Mouse (Mus musculus): Measurements from ENCODE around the gene Sqstm1. TPM values are rescaled to one million over a fixed set of nuclear protein-coding genes. Genes with fewer than 3 reads are reported as not detected.

The Sqstm1 gene
- total and polyA plus RNA-seq, 2 experiments = 252 to 254 TPM

GRCm38 (mm10) chr11:50240235-50240911, 29.7 kb upstream of the Sqstm1 start:
- no peaks in the 10 kb centered on the region for H3K79me2 ChIP-seq (ENCODE audit: control insufficient read depth, insufficient read depth, low read length)
- no peak overlapping the region for H3K9ac ChIP-seq (ENCODE audit: low read depth, low read length)
- DNase-seq (ENCODE audit: extremely low read depth, low read depth, low spot score) = no peak
- no peak overlapping the region for H3K4me3 ChIP-seq (ENCODE audit: insufficient read depth, low read depth, low read length)
- WGBS = 70% methylated on average over 7 of the region's 7 CpGs
- peaks cover 8% of the 10 kb centered on the region; the same call in 1 of the 2 replicates for H3K4me1 ChIP-seq (ENCODE audit: control insufficient read depth, insufficient read depth, low read length)
- no peaks in the 10 kb centered on the region for H3K27me3 ChIP-seq (ENCODE audit: control insufficient read depth, insufficient read depth, low read length)
- H3K27ac ChIP-seq (replicated peaks; ENCODE audit: insufficient read depth, low read depth, low read length) = no peak overlapping the region
- H3K36me3 ChIP-seq (ENCODE audit: control insufficient read depth, insufficient read depth, low read length) = no peaks in the 10 kb centered on the region
- TF ChIP-seq POLR2A (IDR thresholded peaks at IDR 0.05; ENCODE audit: extremely low read depth, insufficient read depth, low read length) (no peak), CTCF (IDR thresholded peaks at IDR 0.05; ENCODE audit: low read depth, low read length) (no peak)

- peaks cover under 1% of the 10 kb centered on the region; the same call in 1 of the 2 replicates for H3K36me3 ChIP-seq (ENCODE audit: control insufficient read depth, insufficient read depth, low read length)
- DNase-seq (ENCODE audit: extremely low read depth, low read depth, low spot score) = no peak
- H3K27ac ChIP-seq (replicated peaks; ENCODE audit: insufficient read depth, low read depth, low read length) = no peak overlapping the region; the same call in 1 of the 2 replicates
- H3K4me3 ChIP-seq (ENCODE audit: insufficient read depth, low read depth, low read length) = no peak overlapping the region
- 91% methylated on average over 9 of the region's 9 CpGs for WGBS
- H3K27me3 ChIP-seq (ENCODE audit: control insufficient read depth, insufficient read depth, low read length) = no peaks in the 10 kb centered on the region
- H3K4me1 ChIP-seq (ENCODE audit: control insufficient read depth, insufficient read depth, low read length) = peaks cover 8% of the 10 kb centered on the region; the same call in 1 of the 2 replicates
- TF ChIP-seq POLR2A (IDR thresholded peaks at IDR 0.05; ENCODE audit: extremely low read depth, insufficient read depth, low read length) (no peak), CTCF (IDR thresholded peaks at IDR 0.05; ENCODE audit: low read depth, low read length) (no peak)
- H3K9ac ChIP-seq (ENCODE audit: low read depth, low read length) = no peak overlapping the region
- H3K79me2 ChIP-seq (ENCODE audit: control insufficient read depth, insufficient read depth, low read length) = no peaks in the 10 kb centered on the region
Observed at GRCm38 (mm10) chr11:50238821-50239791, 28.5 kb upstream of the Sqstm1 start.

- no peak within 1 kb of the TSS; the same call in none of the 2 replicates for H3K4me3 ChIP-seq (ENCODE audit: insufficient read depth, low read depth, low read length)
- TF ChIP-seq CTCF (IDR thresholded peaks at IDR 0.05; ENCODE audit: low read depth, low read length) (no peak), POLR2A (IDR thresholded peaks at IDR 0.05; ENCODE audit: extremely low read depth, insufficient read depth, low read length) (no peak)
- H3K27me3 ChIP-seq (ENCODE audit: control insufficient read depth, insufficient read depth, low read length) = no peaks in the 10 kb centered on the region
- no peak for DNase-seq (ENCODE audit: extremely low read depth, low read depth, low spot score)
- H3K36me3 ChIP-seq (ENCODE audit: control insufficient read depth, insufficient read depth, low read length) = peaks cover 3% of the 10 kb centered on the region; the same call in 1 of the 2 replicates
- no peak within 1 kb of the TSS for H3K9ac ChIP-seq (ENCODE audit: low read depth, low read length)
- H3K27ac ChIP-seq (replicated peaks; ENCODE audit: insufficient read depth, low read depth, low read length) = no peak within 1 kb of the TSS; the same call in 1 of the 2 replicates
- peaks cover 8% of the 10 kb centered on the region; the same call in 1 of the 2 replicates for H3K4me1 ChIP-seq (ENCODE audit: control insufficient read depth, insufficient read depth, low read length)
- WGBS = 79% methylated on average over 10 of the region's 10 CpGs
- H3K79me2 ChIP-seq (ENCODE audit: control insufficient read depth, insufficient read depth, low read length) = no peaks in the 10 kb centered on the region
Observed at GRCm38 (mm10) chr11:50238324-50238723, 27.7 kb upstream of the Sqstm1 start, which contains the start of gene Ltc4s. Ltc4s (minus strand) TSS chr11:50238616.

GRCm38 (mm10) chr11:50236937-50237835, 26.6 kb upstream of the Sqstm1 start:
- H3K27ac ChIP-seq (replicated peaks; ENCODE audit: insufficient read depth, low read depth, low read length) = no peak overlapping the region
- H3K4me1 ChIP-seq (ENCODE audit: control insufficient read depth, insufficient read depth, low read length) = peaks cover 8% of the 10 kb centered on the region; the same call in 1 of the 2 replicates
- no peak for DNase-seq (ENCODE audit: extremely low read depth, low read depth, low spot score)
- H3K4me3 ChIP-seq (ENCODE audit: insufficient read depth, low read depth, low read length) = peak overlapping the region; percentile 83
- WGBS = 7% methylated on average over 66 of the region's 66 CpGs
- TF ChIP-seq CTCF (IDR thresholded peaks at IDR 0.05; ENCODE audit: low read depth, low read length) (no peak), POLR2A (IDR thresholded peaks at IDR 0.05; ENCODE audit: extremely low read depth, insufficient read depth, low read length) (no peak)
- H3K36me3 ChIP-seq (ENCODE audit: control insufficient read depth, insufficient read depth, low read length) = peaks cover 5% of the 10 kb centered on the region; the same call in 1 of the 2 replicates
- peak overlapping the region; percentile 73 for H3K9ac ChIP-seq (ENCODE audit: low read depth, low read length)
- no peaks in the 10 kb centered on the region for H3K27me3 ChIP-seq (ENCODE audit: control insufficient read depth, insufficient read depth, low read length)
- H3K79me2 ChIP-seq (ENCODE audit: control insufficient read depth, insufficient read depth, low read length) = no peaks in the 10 kb centered on the region

- no peaks in the 10 kb centered on the region for H3K27me3 ChIP-seq (ENCODE audit: control insufficient read depth, insufficient read depth, low read length)
- H3K4me1 ChIP-seq (ENCODE audit: control insufficient read depth, insufficient read depth, low read length) = peaks cover 8% of the 10 kb centered on the region; the same call in 1 of the 2 replicates
- H3K4me3 ChIP-seq (ENCODE audit: insufficient read depth, low read depth, low read length) = peak overlapping the region; percentile 83
- TF ChIP-seq CTCF (IDR thresholded peaks at IDR 0.05; ENCODE audit: low read depth, low read length) (peak; percentile 69), POLR2A (IDR thresholded peaks at IDR 0.05; ENCODE audit: extremely low read depth, insufficient read depth, low read length) (0 out of 2 replicates have a peak, but pooled peaks have one; percentile 5)
- peaks cover 5% of the 10 kb centered on the region; the same call in 1 of the 2 replicates for H3K36me3 ChIP-seq (ENCODE audit: control insufficient read depth, insufficient read depth, low read length)
- no peaks in the 10 kb centered on the region for H3K79me2 ChIP-seq (ENCODE audit: control insufficient read depth, insufficient read depth, low read length)
- H3K27ac ChIP-seq (replicated peaks; ENCODE audit: insufficient read depth, low read depth, low read length) = no peak overlapping the region
- DNase-seq (ENCODE audit: extremely low read depth, low read depth, low spot score) = peak; percentile 74
- WGBS = 3% methylated on average over 27 of the region's 27 CpGs
- H3K9ac ChIP-seq (ENCODE audit: low read depth, low read length) = peak overlapping the region; percentile 73
Observed at GRCm38 (mm10) chr11:50236540-50236936, 25.9 kb upstream of the Sqstm1 start.

Measured in liver, adult 2 months (tissue).